Mouse (Mus musculus) neural tube, embryonic 10.5 days (tissue): ENCODE data around the gene Kcnn4.
"Not testable (repeated sequence)": the region's sequence is repeated elsewhere in the genome, so short reads cannot be mapped to it uniquely, and the experiment has no call there.

Source experiments
- DNase-seq: peaks from one replicate; pipeline ENCODE4 v3.0.0-alpha.2; 2017; ENCODE audit warnings: low spot score; ENCODE audit errors: extremely low spot score

The Kcnn4 gene

DNA sequence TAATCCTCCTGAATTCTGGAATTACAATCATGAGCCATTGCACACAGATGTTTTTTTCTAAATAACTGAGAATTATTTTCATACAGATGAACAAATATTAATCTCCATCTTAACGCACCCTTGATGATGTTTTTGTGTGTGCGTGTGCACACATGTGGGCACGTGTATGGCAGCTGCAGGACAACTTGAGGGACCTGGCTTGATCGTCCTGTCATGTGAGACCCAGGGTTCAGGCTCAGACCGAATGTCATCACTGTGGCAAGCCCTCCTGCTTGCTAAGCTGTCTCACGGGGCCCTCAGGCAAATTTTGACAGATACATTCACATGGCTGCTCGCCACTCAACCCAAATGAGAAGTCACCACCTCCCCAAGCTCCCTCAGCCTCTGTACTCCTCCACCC is 20.4 kb downstream of the Kcnn4 start:
- no peak for DNase-seq

DNA sequence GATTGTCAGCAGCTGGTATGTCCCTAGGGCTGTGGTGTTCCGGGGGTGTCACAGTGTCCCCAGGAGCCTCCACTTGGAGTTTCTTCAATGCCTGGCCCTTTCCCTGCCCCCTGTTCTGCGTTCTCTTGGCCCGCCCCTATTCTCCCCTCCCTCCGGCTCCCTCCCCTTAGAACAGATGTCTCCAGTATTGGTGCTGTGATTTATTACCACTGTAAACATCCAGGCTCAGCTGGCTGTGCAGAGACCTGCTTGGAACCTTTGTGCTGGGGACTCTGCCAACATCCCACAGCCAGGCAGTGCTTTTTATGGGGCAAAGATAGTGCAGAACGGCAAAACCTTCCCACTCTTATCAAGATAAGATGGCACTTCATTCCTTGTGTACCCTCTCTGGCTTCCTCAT is 21.0 kb downstream of the Kcnn4 start:
- DNase-seq, result peak; percentile 57

DNA sequence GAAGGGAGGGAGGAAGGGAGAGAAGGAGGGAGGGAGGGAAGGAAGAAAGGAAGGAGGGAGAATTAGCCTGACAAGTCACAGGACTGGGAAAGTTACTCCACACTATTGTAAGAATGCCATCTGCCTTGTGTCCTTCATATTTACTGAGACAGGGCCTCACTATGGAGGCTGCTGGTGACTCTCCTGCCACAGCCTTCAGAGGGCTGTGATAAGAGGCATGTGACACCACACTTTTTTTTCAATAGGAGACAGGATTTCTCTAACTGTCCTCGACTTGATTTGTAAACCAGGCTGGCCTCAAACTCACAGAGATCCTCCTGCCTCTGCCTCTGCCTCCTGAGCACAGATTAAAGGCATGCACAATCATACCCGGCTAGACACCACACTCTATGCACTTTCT is 21.6 kb downstream of the Kcnn4 start:
- no peak for DNase-seq

DNA sequence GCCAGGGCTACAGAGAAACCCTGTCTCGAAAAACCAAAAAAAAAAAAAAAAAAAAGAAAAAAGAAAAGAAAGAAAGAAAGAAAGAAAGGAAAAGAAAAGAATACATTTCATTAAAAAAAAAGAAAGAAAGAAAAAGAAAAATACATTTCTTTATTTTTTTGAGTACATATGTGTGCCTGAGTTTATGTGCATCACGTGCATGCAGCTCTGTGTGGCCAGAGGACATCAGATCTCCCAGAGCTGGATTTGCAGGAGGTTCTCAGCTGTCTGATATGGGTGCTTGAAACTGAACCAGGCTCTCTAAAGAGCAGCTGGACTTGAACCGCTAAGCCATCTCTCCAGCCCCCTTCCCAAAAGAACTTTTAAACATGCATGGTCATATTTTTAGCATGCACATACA is 24.0 kb downstream of the Kcnn4 start:
- no peak for DNase-seq

DNA sequence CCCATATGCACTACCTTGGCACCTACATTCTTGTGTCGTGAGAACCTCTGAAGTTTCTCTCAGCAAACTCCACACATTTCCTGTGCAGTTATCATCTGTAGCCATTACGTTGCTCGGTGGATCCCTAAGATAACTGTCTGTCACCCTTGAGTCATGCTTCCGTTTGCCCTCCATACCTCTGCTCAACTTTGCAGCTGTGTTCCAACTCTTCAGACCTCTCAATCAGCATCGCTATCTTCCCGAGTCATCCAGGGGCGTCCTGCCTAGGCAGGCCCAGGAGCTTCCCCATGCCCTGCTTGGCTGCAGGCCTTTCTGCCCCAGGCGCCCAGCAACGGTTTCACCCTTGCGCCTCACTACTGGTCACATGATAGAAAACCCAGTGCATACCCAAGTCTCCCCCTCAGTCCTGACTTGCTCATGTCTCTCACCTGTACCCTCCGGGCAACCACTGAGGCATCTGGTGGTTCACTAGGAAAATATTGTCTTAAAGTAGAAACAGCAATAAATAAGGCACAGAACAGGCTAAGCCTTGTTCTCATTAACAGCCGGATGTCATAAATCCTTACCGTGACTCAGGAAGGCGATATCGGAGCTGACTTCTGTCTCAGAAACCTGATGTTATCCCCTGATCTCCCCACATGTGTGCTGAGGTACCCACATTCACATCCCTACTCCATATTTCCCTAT is 24.6 kb downstream of the Kcnn4 start:
- DNase-seq, result no peak

DNA sequence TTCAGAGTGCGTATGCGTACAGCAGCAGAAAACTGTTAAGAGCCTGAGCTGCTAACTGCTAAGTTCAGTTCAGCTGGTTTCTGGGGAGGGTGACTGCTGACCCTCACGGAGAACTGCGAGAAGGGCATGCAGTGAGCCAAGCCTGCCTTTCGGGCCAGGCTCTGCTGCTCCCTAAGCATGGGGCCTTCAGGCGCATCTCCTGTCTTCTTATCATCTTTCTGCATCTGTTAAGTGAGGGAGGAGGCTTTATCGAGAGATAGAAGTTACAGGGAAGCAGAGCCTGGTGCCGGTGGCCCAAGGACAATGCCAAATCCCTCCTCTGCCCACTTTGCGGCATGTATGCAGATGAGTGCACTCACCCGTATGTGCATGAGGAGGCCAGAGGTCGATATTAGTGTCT is 26.8 kb downstream of the Kcnn4 start:
- DNase-seq, result no peak

DNA sequence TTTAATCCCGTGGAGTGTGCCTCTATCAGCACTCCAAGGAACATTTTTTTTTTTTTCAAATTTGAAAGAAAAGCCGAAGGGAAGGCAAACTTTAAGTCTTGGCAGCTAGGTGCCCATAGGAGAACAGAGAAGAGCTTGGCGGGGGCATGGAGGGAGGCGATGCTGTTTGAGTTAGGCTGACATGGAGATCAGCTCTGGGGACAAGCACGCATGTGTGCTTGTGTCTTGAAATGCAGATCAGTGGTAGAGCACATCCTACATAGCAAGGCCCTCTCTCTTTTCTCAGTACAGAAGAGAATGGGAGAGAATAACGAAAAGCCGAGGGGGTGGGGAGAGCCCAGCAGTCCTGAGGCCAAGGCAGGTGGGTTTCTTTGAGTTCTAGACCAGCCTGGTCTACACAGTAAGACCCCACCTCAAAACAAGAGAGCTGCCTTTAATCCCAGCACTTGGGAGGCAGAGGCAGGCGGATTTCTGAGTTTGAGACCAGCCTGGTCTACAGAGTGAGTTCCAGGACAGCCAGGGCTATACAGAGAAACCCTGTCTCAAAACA is 28.4 kb downstream of the Kcnn4 start:
- no peak for DNase-seq

DNA sequence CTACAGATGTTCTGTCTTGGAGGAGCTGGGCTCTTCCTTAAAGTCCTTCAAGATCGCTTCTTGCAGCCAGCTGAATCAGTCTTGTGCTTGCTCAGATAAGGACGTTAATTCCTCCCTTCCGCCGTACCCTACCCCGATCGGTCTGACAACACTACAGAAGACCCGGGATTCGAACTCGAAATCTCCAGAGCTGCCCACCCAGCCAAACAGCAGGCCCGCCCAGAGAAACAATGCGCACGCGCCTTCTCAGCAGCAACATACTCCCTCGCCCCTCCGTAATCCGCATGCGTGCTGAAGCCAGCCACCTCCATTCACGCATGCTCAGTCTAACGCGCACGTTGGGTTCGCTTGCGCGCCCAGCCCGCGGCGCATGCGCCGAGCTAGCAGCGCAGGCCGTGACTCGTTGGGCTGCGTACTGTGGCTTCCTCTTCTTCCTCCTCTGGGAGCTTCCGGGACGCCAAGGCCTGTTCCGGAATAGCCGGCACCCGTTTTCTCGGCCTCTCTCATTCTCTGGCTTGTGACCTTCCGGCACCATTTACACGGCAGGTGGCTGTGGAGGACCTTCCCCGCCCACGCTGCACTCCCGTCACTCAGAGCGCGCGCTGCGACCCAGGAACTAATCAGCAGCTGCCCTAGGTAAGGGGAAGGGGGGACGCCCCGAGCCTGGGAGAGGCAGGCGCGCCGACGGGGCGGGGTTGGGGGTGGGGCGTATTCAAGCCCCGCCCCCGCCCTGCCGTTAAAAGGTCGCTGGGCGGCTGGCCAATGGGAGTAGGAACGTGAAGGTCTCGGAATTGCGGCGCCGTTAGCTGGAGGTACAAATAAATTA is 29.4 kb downstream of the Kcnn4 start, which contains the start of gene Smg9:
Gene Smg9 (plus strand): TSS at position 364 of the 826 bp plus-strand sequence.
- peak; percentile 95 for DNase-seq

DNA sequence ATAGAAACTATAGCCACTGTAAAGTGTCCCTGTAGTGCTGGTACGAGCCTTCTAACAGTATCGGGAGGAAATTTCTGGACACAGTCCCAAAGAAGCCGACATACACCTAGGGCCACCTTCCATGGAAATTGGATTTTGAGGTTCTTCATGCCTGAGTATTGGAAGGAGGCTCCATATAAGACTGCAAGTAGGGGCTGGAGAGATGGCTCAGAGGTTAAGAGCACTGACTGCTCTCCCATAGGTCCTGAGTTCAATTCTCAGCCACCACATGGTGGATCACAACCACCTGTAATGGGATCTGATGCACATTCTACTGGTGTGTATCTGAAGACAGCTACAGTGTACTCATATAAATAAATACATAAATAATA is 30.0 kb downstream of the Kcnn4 start:
- DNase-seq, result no peak

DNA sequence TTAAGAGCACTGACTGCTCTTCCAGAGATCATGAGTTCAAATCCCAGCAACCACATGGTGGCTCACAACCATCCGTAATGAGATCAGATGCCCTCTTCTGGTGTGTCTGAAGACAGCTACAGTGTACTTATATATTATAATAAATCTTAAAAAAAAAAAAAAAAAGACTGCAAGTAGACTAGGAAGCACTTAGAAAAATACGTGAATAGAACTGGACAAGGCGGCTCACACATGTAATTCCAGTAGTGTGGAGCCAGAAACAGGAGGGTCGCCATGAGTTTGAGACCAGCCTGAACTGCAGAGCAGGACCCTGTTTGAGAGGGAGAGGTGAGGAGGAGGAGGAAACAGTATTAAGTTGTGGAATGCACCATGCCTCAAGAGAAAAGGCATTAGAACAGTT is 30.4 kb downstream of the Kcnn4 start:
- not testable (repeated sequence) for DNase-seq

DNA sequence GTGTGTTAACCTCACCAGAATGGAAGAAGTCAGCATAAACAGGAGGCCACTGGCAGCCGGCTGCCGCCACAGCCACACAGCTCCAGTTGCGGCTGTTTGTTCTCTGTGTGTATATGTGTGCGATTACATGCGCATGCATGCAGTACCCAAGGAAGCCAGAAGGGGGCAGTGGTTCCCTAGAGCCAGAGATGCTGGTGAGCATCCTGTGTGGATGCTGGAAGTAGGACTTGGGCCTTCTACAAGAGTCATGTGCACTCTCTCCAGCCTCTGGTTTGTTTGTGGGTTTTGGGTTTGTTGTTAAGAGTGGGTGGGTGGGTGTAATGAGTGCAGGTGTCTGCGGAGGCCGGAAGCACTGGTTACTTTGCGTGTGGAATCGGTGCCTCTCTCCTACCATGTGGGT is 32.8 kb downstream of the Kcnn4 start:
- no peak for DNase-seq

DNA sequence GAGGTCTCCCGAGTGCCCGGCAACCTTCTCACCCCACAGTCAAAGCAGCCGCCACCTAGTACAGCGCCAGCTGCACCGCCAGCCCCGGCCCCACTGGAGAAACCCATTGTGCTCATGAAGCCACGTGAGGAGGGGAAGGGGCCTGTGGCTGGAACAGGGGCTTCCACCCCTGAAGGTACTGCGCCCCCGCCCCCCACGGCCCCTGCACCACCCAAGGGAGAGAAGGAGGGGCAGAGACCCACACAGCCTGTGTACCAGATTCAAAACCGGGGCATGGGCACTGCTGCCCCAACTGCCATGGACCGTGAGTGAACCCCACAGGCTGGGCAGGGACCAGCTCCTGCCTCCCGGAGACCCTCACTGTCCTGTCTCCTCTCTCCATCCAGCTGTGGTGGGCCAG is 35.6 kb downstream of the Kcnn4 start:
- DNase-seq, result no peak

DNA sequence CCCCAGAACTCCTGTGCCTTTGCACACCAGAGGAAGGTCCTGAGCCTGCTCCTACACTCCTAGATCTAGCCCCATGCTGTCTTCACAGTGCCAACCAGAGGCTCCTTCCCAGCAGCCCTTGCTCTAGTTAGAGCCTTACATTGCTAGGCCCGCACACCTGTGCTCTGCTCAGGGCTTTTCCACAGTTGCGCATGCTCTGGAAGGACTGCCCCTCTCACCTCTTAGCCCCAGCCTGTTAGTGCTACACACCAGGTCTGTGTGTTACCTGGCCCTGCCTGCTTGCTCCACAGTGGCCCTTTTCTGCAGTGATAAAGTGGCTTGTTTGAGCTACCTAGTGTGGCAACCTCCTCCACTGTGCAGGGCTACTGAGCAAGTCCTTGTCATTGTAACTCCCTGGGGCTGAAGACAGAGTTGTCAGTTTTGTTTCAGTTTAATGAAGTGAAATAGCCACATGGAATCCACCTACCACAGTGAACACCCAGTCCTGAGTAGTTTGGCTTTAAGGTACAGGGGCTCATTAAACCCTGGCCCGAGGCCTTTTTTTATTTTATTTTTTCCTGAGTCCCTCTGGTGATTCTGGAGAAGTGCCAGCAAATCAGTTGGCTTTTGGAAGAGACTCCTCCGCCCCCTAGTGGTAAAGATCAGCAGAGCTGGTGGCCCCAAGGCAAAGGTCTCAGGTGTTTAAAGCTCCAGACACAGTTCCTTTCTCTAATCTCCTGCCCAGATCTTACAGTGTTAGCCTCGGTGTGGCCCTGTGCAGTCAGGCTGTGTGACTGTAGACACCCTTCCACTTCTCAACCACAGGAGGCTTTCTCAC is 36.7 kb downstream of the Kcnn4 start:
- peak; percentile 56 for DNase-seq

DNA sequence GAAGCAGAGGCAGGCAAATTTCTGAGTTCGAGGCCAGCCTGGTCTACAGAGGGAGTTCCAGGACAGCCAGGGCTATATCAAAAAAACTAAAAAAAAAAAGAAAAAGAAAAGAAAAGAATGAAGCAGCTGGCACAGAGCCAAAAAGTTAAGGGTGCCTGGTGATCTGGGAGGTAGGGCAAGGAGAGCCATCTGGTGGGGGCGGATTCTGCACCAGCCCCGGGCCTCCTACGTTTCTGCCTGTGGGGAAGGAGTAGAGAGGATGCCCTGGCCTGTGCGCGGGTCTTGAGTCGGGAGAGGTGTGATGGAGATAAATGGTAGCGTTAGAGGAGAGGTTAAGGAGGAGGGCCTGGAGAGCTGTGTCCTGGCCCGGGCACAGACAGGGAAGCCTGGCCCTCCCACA is 38.1 kb downstream of the Kcnn4 start:
- DNase-seq, result no peak

DNA sequence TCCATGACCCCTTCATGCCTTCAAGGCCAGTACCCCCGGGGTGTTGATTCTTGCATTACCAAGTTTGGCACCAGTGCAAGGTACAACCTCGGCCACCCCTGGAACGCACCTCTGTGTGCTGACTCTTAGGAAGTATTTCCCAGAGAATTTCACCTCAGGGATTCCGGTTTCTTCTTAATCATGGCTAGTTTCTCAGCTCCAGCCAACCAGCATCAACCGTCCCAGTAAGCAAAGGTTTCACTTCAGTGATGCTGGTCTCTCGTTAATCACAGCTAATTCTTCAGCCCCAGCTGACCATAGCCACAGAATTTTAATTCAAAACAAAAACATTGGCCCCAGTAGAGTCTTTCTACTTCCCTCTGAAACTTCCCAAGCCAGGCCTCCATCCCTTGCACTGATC is 40.1 kb downstream of the Kcnn4 start:
- DNase-seq, result no peak

DNA sequence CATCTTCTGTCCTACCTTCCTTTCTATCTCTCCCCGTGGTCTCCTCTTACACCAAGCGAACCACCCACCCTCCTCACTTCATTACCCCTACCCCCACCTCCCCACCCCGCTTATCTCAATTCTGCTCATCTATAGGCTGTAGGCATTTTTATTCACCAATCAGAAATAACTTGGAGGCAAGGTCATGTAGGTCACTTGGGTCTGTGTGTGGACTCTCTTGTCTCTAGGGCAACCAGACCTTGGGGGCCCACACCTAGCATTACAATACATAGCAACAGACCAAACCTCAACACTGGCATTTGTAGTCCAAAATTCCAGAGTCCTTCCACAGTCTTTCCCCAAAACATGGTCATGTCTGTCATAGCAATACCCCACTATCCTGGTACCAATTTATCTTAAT is 40.8 kb downstream of the Kcnn4 start:
- no peak for DNase-seq

DNA sequence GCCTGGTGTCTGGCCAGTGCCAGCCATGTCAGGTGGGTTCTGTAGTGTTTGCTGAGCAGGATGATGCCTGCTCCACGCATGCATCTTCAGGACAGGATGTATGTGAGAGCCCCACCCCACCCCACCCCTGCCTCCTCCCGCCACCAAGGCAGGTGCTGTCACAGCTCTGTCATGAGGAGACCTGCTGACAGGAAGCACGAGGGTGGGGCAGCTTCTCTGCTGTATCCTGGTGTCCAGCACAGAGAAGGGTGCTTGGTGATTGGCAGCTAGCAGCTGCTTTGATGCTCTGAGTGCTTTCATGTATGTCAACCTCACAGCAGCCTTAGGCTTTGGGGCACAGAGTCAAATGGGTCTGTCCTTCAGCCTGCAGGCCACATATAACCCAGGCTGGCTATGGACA is 43.6 kb downstream of the Kcnn4 start:
- DNase-seq, result no peak

DNA sequence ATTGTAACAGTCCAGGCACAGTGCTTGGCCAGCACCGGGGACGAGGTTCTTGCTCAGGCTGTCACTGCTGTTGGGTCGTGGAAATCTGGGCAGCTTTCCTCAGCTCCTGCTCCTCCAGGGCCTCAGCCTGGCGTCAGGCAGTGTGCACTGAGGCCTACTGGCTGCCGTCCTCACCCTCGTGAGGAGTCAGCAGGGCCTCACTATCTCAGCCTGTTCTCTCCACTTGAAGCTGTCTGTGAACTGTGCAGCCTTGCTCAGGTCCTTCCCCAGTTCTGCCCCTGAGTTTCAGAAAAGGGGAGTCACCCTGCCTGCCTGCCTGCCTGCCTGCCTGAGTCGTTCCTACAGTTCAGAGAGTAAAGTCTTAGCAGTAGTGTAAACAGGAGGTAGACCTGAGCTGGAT is 45.2 kb downstream of the Kcnn4 start:
- no peak for DNase-seq

DNA sequence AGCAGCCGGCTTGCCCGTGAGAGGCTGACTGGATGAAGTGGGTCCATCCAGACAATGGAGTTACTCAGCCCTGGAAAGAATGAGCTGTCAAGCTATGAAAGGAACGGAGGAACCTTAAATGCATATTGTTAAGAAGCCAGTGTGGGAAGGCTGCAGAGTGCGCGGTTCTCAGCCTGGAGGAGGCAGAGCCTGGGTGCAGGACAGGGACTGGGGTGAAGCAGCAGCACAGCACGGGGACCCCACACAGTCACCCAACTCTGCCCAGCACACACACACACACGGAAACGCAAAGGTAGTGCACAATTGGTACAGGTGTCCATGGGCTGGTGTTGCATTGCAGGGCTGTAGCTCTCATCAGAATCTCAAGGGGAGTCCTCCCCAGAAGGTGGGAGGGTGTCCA is 49.5 kb downstream of the Kcnn4 start:
- DNase-seq, result no peak

DNA sequence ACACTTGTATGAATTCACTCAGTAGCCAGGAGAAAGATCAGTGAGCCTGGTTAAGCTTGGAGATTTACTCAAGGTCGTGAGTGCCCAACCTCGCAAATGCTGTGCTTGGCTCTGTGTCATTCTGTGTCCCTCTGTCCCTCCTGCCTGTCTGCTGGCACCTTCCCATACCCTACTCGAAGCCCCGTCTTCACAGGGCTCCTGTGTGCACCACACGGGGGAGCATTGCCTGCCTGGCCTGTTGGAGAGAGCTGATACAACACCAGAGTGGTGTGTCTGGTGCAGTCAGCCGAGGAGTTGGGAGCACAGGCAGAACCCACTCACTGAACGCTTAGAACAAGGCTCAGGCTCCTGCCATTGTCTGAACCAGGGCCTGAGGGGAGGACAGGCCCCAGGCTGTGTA is 51.6 kb downstream of the Kcnn4 start:
- DNase-seq, result no peak

DNA sequence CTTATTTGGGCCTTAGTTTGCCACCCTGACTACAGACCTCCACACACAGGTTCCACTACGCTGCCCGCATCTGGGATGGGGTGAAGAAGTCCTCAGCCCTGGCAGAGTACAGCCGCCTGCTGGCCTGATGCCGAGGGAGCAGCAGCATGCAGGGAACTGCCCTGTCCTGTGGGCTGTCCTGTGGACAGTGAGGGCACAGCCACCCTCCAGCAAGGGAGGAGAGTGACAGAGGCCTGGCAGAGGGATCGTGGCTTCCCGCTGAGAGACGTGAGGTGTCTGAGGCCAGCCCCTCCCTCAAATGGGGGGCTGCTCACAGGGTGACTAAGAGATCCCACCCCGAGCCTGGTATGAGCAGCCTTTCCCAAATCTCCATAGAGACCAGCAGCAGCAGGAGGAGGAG is 52.2 kb downstream of the Kcnn4 start:
- no peak for DNase-seq
